15 mouse cellular contexts compared by ENCODE assay signal in genomic region chr13:63136775-63137174, GRCm38 (mm10).
A peak's percentile ranks its signal among the peaks of the same experiment; 100 is the strongest.
DNase-seq lines count a peak whose midpoint lies in the region; ATAC-seq and TF ChIP-seq lines count a peak whose summit lies in the region.
"Had no signal": no experiment of that assay in that cellular context is flagged by ENCODE, and none has a peak within 500 bp of the region (broad histone marks: within the 10 kb centered on the region; RNA-seq: fewer than 3 reads in every experiment).

No protein-coding gene starts in this region.

- H3K4me1 ChIP-seq in heart, embryonic 12.5 days (replicated peaks): peaks cover 13% of the 10 kb centered on the region; the same call in 1 of the 2 replicates
- H3K4me1 ChIP-seq in lung, postnatal 0 days (ENCODE audit: insufficient read depth, low read depth, low read length): 0 out of 2 replicates have a peak, but pooled peaks cover 5% of the 10 kb centered on the region
- H3K4me1 ChIP-seq in ES-Bruce4 (ENCODE audit: control insufficient read depth, insufficient read depth, low read length): no peaks in the 10 kb centered on the region
- H3K4me1 ChIP-seq: lung, embryonic 15.5 days had no signal

- no peak for TF ChIP-seq POLR2A in ES-Bruce4 (IDR thresholded peaks at IDR 0.05; ENCODE audit: insufficient read depth, low read length)

- no peaks in the 10 kb centered on the region for H3K36me3 ChIP-seq in heart, embryonic 12.5 days
- H3K36me3 ChIP-seq in lung, postnatal 0 days (ENCODE audit: insufficient read depth, low read length): no peaks in the 10 kb centered on the region
- no peaks in the 10 kb centered on the region for H3K36me3 ChIP-seq in ES-Bruce4 (ENCODE audit: control insufficient read depth, insufficient read depth, low read length, poor library complexity, severe bottlenecking)
- H3K36me3 ChIP-seq: embryonic facial prominence, embryonic 15.5 days; hindbrain, embryonic 12.5 days; lung, embryonic 15.5 days had no signal

- H3K27me3 ChIP-seq in heart, embryonic 12.5 days (replicated peaks): no peaks in the 10 kb centered on the region
- H3K27me3 ChIP-seq in lung, postnatal 0 days (replicated peaks; ENCODE audit: insufficient read depth, low read length): no peaks in the 10 kb centered on the region
- no peaks in the 10 kb centered on the region for H3K27me3 ChIP-seq in ES-Bruce4 (ENCODE audit: control insufficient read depth, insufficient read depth, low read length, poor library complexity, severe bottlenecking)
- H3K27me3 ChIP-seq: embryonic facial prominence, embryonic 15.5 days; hindbrain, embryonic 12.5 days; lung, embryonic 15.5 days had no signal

- TF ChIP-seq CTCF in lung, postnatal 0 days (IDR thresholded peaks at IDR 0.05): peak; percentile 58
- peak; percentile 29 for TF ChIP-seq CTCF in ES-Bruce4 (IDR thresholded peaks at IDR 0.05; ENCODE audit: low read depth, low read length)

- peak; percentile 68 for DNase-seq in heart, adult 11 months
- no peak for DNase-seq in lung, postnatal 0 days (ENCODE audit: low spot score)
- DNase-seq in lung, postnatal 25 days (ENCODE audit: low spot score): no peak
- DNase-seq in naive thymus-derived CD4-positive, alpha-beta T cell, adult 2 months (ENCODE audit: low read depth): peak; percentile 54
- no peak for DNase-seq in adrenal gland, postnatal 10 days
- DNase-seq in cerebellum, adult 9-10 months: no peak
- DNase-seq: adrenal gland, postnatal 25 days; cerebellum, adult 11-12 months; forebrain, postnatal 0 days; midbrain, embryonic 14.5 days had no signal

- ATAC-seq in heart, embryonic 12.5 days (ENCODE audit: insufficient number of reproducible peaks, low FRiP score): no peak
- ATAC-seq in lung, postnatal 0 days: no peak
- ATAC-seq: forebrain, postnatal 0 days had no signal

- no peak overlapping the region for H3K4me2 ChIP-seq in heart, embryonic 12.5 days
- H3K4me2 ChIP-seq in lung, postnatal 0 days (replicated peaks; ENCODE audit: low read depth, low read length): no peak overlapping the region
- H3K4me2 ChIP-seq: embryonic facial prominence, embryonic 15.5 days; hindbrain, embryonic 12.5 days; lung, embryonic 15.5 days had no signal

- WGBS in heart, embryonic 12.5 days: 61% methylated on average over 1 of the region's 1 CpGs
- 76% methylated on average over 1 of the region's 1 CpGs for WGBS in lung, postnatal 0 days

- H3K9ac ChIP-seq in heart, embryonic 12.5 days: no peak overlapping the region
- H3K9ac ChIP-seq in lung, postnatal 0 days (replicated peaks; ENCODE audit: low read depth): no peak overlapping the region
- H3K9ac ChIP-seq in ES-Bruce4 (ENCODE audit: low read depth, poor library complexity, severe bottlenecking): no peak overlapping the region
- H3K9ac ChIP-seq: embryonic facial prominence, embryonic 15.5 days; forebrain, postnatal 0 days; hindbrain, embryonic 12.5 days; lung, embryonic 15.5 days had no signal

- H3K4me3 ChIP-seq in heart, embryonic 12.5 days: no peak overlapping the region
- H3K4me3 ChIP-seq in lung, postnatal 0 days (ENCODE audit: low read depth, low read length): no peak overlapping the region
- no peak overlapping the region for H3K4me3 ChIP-seq in ES-Bruce4 (ENCODE audit: low read depth, low read length)
- H3K4me3 ChIP-seq: embryonic facial prominence, embryonic 15.5 days; hindbrain, embryonic 12.5 days; lung, embryonic 15.5 days had no signal

- no peaks in the 10 kb centered on the region for H3K9me3 ChIP-seq in heart, embryonic 12.5 days (replicated peaks)
- no peaks in the 10 kb centered on the region for H3K9me3 ChIP-seq in lung, postnatal 0 days (ENCODE audit: low read length)
- H3K9me3 ChIP-seq in ES-Bruce4 (replicated peaks; ENCODE audit: control insufficient read depth, insufficient read depth, low read length, poor library complexity, severe bottlenecking): no peaks in the 10 kb centered on the region
- H3K9me3 ChIP-seq: embryonic facial prominence, embryonic 15.5 days; hindbrain, embryonic 12.5 days; lung, embryonic 15.5 days had no signal

- H3K27ac ChIP-seq in heart, embryonic 12.5 days (ENCODE audit: poor library complexity, severe bottlenecking): no peak overlapping the region
- no peak overlapping the region for H3K27ac ChIP-seq in lung, postnatal 0 days (ENCODE audit: low read length)
- H3K27ac ChIP-seq in ES-Bruce4 (ENCODE audit: insufficient read depth, low read length): no peak overlapping the region
- H3K27ac ChIP-seq: embryonic facial prominence, embryonic 15.5 days; hindbrain, embryonic 12.5 days; lung, embryonic 15.5 days had no signal

- TF ChIP-seq EP300 in lung, postnatal 0 days (IDR thresholded peaks at IDR 0.05): no peak
- TF ChIP-seq EP300 in ES-Bruce4 (IDR thresholded peaks at IDR 0.05; ENCODE audit: insufficient read depth, low read depth, low read length): no peak

Comparison
In these comparisons a context has a peak if more than half of its experiments do, and no peak if none do; other contexts are left out.
1. DNase-seq: peak in heart, adult 11 months (single experiment) and naive thymus-derived CD4-positive, alpha-beta T cell, adult 2 months (single experiment); none in lung, postnatal 0 days (single experiment), lung, postnatal 25 days (single experiment), adrenal gland, postnatal 10 days (single experiment) and cerebellum, adult 9-10 months (single experiment).